Mouse (Mus musculus): ENCODE data around the gene Chl1. TPM values are rescaled to one million over a fixed set of nuclear protein-coding genes. Genes with fewer than 3 reads are reported as not detected.

The Chl1 gene
- total RNA-seq, 2 experiments from 2014 or later, result 518 to 523 TPM

DNA sequence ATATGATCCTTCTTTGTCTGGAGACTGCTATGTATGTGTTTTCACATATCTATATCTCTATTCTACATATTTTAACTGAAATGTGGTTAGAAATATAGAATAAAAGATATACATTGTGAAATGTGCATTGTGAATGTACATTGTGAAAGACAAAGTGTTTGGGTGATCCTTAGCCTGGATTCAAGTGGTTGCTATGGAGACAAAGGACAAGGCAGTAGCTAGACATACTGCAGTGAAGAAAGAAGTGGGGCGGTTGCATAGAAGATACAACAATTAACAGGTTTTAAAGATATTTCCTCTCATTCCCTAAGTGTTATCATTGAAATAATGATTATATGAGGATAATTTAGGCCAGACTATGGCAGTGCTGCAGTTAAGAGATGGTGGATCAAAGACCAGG is 146.4 kb downstream of the Chl1 start:
- no peak for DNase-seq
- intact Hi-C loops (cut with DNase I), result no loop called here

DNA sequence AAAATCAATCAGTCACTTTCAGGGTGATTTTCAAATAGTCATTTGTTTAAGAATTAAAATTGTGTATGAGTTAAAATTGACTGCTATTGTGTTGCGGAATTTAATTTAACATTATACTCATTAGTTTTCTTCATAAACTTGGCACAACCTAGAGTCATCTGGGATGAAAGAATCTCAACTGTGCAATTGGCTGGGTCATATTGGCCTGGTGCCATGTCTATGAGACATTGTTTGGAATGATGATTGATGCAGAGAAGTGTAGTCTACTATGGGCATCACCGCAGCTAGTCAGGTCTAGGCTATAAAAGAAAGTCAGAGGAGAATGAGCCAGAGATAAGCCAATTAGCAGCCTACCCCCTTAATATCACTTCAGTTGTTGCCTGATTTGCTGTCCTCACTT is 148.8 kb downstream of the Chl1 start:
- DNase-seq, result peak; percentile 16
- intact Hi-C loops (cut with DNase I), result no loop called here

DNA sequence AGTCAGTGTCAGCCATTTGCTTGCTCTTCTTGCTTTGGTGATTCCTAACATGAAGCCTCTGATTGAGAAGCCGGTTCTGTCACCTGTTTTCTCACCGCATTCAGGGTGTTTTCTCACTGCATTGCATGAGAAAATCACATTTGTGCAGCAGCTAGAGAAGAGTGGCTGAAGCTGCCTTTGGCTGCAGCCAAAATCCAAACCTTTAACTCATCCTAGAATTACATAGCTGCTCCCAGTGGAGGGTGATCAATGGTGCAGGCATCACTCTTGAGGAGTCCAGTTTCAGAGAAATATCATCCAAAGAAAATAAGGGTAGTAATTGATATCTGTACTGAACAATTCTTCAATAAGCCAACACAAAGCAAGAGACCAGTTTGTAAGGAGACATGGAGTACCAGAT is 154.8 kb downstream of the Chl1 start:
- intact Hi-C loops (cut with DNase I), result no loop called here
- DNase-seq, result no peak

DNA sequence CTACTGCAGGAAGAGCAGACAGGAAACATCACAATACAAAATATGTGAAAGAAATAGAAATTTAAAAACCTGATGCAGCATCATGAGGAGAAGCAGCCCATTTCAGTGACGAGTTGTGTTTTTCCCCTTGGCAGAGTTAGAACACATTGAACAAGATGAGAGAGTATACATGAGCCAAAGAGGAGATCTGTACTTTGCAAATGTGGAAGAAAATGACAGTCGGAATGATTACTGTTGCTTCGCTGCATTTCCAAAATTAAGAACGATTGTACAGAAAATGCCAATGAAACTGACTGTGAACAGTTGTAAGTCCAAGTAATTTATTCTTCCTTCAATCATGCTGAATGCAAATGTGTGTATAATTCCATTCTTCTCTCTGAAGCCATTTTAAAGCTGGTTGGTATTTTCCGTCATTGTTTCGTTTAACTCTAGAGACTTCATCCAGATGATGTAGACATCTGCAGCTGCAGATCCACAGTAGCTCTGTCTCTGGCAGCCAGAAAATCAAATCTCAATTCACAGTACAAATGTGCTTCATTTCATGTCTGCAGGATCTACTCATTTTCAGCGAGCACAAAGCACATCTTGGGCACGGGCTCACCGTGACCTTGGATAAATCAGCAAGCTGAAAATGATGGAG is 155.4 kb downstream of the Chl1 start:
- intact Hi-C loops (cut with DNase I), result no loop called here
- no peak for DNase-seq

DNA sequence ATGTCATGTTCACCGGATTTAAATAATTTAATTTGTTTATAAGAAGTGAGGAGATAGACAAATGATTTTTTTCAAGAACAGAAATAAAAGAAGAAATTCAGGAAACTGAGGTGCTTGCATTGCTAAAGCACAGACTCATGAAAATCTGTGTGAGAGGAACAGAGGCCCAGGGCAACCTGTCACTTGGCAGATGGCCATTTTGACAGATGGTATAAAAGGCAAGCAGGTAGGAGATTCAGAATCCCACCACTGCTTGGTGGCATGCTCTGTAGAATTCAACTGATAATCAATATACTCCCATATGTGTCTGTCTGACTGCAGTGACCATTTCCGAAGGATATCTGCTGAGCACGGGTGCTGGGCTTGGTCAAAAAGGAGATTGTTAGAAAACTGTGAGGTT is 162.7 kb downstream of the Chl1 start:
- intact Hi-C loops (cut with DNase I), result no loop called here
- DNase-seq, result peak; percentile 49

DNA sequence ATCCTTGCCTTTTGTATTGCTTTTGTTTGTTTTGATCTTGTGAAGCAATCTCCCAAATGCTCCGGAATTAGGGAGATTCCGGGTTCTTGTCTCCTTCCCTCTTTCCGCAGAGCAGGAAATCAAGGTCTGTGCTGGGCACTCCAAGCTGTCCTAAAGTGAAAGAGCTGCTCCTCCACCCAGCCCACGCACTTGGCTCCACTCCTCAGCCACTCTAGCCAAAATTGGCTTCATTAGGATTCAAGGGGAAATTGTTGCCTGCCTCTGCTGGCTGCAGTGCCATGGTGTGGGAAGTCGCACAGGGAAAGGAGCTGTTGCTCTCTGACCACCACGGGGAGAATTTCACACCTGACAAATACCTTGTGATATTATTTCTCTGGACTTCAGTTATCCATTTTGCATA is 163.9 kb downstream of the Chl1 start:
- intact Hi-C loops (cut with DNase I), result no loop called here
- peak; percentile 75 for DNase-seq

DNA sequence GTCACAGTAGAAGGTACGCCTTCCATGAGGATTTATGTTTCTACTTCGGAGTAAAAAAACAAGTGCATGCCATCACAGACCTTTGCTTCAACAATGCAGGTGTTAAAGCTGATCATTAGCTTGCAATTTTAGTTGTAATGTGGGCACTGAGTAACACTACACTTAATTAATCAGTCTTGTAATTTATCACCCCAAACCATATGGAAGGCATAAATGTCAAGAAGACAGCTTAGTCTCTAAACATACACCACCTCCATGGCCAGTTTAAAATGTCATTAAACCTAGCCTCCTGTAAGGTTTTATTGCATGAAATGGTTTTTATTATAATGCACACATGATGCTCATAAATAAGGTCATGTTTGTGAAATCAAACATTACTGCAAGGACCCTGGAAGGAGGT is 164.8 kb downstream of the Chl1 start:
- DNase-seq, result no peak
- intact Hi-C loops (cut with DNase I), result no loop called here

DNA sequence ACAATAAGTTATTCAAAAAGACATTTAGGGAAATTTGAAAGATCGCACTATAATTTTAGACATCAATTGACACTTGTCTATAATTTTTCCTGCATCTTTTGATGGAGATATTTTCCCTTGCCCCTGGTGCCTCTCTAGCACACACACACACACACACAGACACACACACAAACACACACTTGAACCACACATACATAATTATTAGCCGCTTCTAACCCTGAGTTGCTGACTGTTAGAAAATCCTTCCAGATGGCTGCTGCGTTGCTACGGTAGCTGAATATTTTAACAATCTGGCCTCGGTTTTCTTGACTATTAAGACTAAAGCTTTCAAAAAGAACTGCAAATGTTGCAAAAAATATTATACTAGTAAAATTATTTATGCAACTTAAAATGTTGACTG is 166.3 kb downstream of the Chl1 start:
- no peak for DNase-seq
- intact Hi-C loops (cut with DNase I), result no loop called here

DNA sequence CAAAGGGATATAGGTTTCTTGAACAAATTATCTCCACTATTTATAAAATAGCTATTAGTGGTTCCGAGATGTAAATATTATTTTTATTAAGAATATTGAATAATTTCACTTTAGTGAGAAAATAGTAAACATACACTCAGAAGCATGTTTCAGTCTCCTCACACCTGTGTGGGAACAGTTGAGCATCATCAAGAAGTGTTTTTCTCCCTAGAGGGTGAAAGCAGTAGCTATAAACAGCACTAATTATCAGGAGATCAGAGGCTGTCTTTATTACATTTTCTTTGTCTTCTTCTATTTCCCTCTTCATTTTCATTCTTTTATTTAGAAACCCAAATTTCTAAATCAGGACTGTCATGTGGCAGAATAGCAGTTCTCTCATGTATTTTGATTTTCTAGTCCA is 166.7 kb downstream of the Chl1 start:
- no peak for DNase-seq
- intact Hi-C loops (cut with DNase I), result no loop called here

DNA sequence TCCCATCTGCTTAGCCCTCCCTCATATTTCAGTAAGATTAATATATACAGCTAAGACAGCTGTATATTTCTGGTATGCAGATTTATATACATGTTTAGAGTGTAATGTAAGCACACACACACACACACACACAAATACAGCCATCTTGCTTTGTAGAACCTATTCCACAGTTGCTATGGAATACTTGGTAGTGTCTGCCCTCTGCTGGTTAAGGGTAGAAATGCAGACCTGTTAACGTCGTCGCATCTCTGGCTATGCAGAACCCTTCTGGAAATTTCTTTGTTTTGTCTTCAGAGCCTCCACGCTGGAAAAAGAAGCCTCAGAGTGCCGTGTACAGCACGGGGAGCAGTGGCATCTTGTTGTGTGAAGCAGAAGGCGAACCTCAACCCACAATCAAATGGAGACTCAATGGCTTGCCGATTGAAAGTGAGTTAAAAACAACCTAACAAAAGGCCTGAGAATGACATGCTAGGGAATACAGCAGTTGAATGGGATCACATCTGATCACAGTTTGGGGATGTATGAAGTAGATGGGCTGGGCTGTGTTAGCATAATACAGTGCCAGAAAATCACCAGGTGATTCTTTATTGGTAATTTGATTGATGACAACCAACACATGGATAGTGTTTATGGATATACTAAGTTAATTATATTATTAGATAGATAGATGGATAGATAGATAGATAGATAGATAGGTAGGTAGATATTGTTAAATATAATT is 172.6 kb downstream of the Chl1 start:
- DNase-seq, result peak; percentile 69
- intact Hi-C loops (cut with DNase I), result loop anchor here (5.0 kb wide), 2 partner anchors 171 to 376 kb away; partner anchors contain the start of gene Chl1

DNA sequence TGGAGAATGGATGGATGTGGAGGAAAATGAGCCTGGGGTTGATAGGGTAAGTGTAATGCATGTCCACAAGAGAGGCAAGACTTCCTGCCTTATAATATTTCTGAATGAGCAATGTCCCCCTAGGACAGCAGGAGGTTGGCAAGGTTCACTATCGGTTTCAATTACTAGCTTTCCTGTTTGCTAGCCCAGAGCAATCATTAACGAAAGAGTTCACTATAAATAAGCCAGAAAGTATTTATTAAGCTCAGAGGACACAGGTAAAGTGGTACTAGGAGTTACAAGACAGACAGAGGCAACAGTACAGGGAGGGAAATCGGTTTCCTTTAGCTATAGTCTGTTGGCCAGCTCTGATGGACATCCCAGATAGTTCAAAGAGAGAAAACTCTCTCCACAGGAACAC is 182.1 kb downstream of the Chl1 start:
- DNase-seq, result no peak
- intact Hi-C loops (cut with DNase I), result no loop called here

DNA sequence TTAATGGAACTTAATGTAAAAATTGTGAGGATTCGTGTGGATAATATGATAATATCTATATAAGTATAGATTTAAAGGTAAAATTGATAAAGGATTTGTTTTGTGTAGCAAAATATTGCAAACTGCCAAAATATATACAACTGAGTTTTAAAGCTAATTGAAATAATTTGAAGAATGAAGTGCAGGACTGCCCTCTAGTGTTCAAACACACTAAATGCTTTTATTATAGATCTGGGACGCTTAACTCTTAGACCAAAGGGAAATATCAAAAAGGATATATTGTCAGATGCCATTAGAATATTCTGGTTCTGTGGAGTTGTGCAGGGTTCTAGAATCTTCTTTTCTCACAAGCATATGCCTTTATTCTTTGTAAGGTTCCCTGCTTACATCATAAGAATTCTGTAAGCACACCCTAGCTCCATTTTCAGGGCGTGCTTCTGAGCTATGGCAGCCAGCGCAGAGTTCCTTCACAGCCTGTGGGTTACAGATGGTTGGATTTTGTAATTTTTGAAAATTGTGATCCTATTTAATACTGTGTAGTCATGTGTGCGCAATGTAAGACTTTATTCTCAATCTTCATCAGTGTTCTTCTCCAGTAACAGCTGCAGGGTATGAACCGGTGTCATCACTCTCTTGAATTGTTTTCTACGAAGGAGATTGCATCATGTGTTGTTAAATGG is 187.1 kb downstream of the Chl1 start:
- no peak for DNase-seq
- intact Hi-C loops (cut with DNase I), result no loop called here

DNA sequence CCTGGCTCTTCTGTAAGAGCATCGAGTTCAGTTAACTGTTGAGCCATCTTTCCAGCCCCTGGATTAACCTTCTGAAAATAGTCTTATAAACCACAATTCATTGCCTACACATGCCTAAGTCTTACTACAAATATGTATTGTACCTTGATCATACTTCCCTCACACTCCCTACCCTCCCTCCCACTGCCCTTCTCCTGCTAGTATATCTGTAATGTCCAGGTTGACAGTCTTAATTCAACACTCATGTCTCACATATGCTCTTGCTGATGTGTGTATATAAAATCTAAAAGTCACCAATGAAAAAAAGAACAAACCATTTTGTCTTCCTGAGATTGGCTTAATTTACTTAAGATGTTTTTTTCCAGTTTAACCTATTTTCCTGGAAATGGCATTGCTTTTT is 189.1 kb downstream of the Chl1 start:
- no peak for DNase-seq
- intact Hi-C loops (cut with DNase I), result no loop called here

DNA sequence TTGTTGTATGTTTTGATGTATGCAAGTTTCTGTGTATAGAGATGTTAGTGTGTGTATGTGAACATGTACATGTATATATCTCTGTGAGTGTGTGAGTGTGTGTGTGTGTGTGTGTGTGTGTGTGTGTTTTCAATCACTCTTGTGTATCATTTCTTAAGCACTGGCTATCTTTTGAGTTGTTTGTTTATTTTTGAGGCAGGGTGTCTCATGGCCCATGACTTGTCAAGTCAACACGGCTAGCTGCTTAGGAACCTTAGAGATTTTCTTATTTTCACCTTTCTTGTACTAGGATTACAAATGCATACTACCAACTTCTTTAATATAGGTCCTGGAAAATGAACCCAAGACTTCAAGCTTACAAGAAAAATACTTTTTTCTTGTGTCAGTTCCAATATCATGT is 189.5 kb downstream of the Chl1 start:
- no peak for DNase-seq
- intact Hi-C loops (cut with DNase I), result no loop called here

DNA sequence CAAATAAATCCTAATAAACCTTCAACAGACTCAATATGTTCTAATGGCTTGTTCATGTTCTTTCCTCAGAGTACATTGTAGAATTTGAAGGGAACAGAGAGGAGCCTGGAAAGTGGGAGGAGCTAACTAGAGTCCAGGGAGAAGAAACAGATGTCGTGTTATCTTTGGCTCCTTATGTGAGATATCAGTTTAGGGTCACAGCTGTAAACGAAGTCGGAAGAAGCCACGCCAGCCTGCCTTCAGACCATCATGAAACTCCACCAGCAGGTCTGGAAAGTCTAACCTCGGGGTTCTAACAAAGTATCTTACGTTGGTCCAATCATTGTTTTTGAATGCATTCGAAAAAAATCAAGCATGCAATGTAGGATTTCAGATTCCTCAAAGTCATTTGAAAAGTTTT is 189.9 kb downstream of the Chl1 start:
- intact Hi-C loops (cut with DNase I), result no loop called here
- DNase-seq, result no peak

DNA sequence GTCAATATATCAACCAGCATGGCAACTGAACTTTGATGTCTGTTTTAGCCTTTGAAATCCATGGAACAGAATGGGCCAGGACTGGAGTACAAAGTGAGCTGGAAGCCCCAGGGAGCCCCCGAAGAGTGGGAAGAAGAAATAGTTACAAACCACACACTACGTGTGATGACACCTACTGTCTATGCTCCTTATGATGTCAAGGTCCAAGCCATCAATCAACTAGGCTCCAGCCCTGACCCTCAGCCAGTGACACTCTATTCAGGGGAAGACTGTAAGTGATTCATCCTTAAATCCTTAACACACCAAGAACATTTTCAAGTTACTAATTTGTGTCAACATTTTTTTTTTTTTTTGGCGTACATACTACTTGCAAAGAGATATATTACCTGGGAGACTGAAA is 196.0 kb downstream of the Chl1 start:
- intact Hi-C loops (cut with DNase I), result no loop called here
- no peak for DNase-seq

DNA sequence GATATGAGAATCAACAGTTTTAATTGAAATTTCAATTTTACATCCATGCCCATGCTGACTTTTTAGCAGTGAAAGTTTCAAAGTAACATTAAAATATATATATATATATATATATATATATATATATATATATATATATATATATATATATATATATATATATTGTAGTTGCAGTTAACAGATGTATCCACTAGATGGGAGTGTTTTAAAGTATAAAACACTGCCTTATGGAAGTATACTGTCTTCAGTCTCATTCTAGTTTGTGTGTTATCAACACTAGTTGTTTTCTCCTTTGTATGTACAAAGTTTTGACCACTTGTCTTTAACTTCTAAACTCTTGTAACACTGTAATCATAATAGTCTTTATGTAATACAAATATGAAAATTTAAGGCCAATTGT is 228.9 kb downstream of the Chl1 start:
- no peak for DNase-seq
- intact Hi-C loops (cut with DNase I), result no loop called here

DNA sequence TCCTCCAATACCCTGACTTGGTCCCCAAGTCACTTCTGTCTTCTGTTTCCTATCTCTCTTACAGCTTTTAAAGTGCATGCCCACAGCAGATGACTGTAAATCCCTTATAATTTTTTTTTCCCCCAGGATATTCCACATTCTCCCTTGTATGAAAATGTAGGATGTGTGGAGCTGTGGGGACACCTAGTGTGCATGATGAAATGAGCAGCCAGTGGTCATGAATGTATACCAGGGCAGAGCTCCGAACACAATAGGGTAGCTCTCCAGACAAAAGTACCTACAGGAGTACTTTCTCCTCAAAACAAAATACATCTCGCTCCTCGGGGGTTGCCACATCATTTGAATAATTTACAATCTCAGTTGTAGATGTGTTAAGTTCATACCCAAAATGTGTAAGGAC is 232.4 kb downstream of the Chl1 start:
- no peak for DNase-seq
- intact Hi-C loops (cut with DNase I), result no loop called here

DNA sequence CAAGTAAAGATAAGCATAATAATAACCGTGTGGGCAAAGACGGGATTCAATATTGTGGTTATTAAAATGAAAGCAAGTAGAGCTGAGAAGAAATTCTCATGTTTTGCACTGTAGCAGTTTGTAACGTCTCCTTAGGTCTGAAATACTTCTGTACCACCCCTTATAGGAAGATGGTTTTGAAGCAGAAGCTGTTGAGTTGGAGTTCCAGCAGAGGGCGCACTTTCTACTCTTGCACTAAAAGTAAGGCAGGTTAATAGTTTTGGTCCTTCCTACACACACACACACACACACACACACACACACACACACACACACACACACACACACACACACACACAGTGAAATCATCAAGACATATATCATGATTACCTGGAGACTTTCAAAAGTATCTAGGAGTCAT is 235.7 kb downstream of the Chl1 start:
- intact Hi-C loops (cut with DNase I), result no loop called here
- DNase-seq, result peak; percentile 67

DNA sequence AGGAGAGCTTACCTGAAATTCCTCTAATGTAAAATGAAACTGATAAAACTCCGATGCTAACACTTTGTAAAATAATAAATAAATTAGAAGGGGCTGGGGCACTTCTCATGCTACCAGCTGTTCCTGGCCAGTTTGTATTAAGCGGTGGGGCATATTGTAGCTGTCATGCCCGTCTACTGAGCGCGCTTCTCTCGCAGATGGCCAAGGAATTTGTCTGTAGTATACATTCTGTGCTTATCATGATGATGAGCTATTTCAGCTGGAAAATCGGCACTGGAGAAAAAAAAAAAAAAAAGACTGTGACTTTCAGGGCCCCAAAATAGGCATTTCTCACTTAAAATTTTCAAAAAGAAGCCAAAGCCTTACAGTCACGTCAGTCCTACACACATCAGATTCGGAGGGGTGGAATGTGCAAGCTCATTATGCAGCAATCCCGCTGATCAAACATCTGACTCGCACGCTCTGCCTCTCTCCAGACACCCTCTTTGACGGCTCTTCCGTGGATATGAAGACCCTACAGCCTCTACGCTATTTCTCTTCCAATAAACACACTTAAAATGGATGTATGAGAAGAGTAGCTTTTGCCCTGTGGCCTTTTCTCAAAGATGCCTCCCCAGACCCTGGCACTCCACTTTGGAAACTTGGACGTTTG is 238.9 kb downstream of the Chl1 start:
- intact Hi-C loops (cut with DNase I), result no loop called here
- DNase-seq, result peak; percentile 9

DNA sequence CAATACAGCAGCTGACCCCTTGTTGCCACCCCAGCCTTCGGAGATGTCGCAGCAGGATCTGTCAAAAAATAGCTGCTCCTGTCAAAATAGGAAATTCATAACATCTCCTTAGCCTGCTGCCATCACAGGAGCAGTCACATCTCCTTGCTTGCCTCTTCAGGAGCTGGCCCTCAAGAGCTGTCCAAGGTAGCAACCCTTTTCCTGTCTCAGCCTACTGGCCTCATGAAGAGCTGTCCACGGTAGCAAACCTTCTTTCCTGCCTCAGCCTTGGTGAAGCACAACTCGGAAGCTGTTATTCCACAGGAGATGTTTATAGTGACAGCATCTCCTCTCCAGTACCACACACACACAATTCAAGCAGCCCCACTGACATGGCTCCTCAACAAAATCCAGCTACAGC is 243.5 kb downstream of the Chl1 start:
- DNase-seq, result no peak
- intact Hi-C loops (cut with DNase I), result no loop called here

DNA sequence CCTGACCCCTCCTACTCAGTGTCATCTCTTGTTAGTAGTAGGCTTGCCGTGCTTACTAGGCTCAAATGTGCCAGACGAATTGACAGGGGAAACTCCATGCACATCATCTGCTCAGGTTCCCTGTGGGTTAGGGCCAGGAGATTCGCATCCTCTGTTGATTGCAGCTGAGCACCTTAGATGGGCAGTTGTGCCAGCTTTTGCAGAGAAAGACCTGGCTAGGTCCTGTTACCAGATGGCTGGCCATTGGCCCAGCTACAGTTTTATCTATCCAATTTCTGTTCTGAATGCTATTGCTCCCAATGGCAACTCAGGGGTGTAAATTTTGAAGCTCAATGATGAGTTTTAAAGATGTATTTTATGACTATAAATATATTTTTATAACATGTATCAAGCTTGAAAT is 256.4 kb downstream of the Chl1 start:
- peak; percentile 53 for DNase-seq
- intact Hi-C loops (cut with DNase I), result no loop called here

Data from left cerebral cortex, postnatal 4 days (tissue).